Mouse (Mus musculus) thymus, postnatal 4 days (tissue): ENCODE measurements around the gene 1700018B08Rik.

ENCODE experiments used
- DNase-seq: peaks from one replicate; pipeline ENCODE4 v3.0.0; 2021

Gene 1700018B08Rik

DNA sequence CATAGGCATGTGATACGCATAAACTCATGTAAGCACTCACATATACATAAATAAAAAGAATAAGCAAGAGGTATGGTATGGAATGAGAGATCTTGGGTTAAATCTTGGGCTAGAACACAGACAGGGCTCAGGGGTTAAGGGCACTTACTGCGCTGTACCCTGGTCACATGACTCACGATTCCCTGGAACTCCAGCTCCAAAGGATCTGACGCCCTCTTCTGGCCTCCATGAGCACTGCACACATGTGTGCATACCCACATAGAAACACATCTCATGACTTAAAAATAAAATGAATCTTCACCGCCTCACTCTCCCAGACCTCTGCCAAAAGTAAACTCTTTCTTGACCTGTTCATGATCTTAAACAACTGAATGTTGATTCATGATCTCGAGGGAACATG, 46.5 kb downstream of the 1700018B08Rik start:
- no peak for DNase-seq

GRCm38 (mm10) chr8:121491633-121492032, 52.5 kb downstream of the 1700018B08Rik start:
- no peak for DNase-seq

- DNase-seq, result no peak
Measured at GRCm38 (mm10) chr8:121484072-121484782, 59.9 kb downstream of the 1700018B08Rik start.
